Mouse (Mus musculus) retina, adult 2 months (tissue): ENCODE measurements around the gene A430005L14Rik.
"Not testable (repeated sequence)": the region's sequence is repeated elsewhere in the genome, so short reads cannot be mapped to it uniquely, and the experiment has no call there.

Experiments used
- DNase-seq: peaks from one replicate; pipeline ENCODE4 v3.0.0-alpha.2; 2012; ENCODE audit warnings: low read depth, low spot score

A430005L14Rik gene

GRCm38 (mm10) chr4:153956569-153957405 is at the start of gene A430005L14Rik:
Gene A430005L14Rik, plus strand, starts transcription at chr4:153957237.
- DNase-seq = peak; percentile 92

- no peak for DNase-seq
These were observed 49.5 kb upstream of the A430005L14Rik start for GRCm38 (mm10) chr4:153907573-153907972.

- no peak for DNase-seq
These were observed 43.4 kb upstream of the A430005L14Rik start for GRCm38 (mm10) chr4:153913635-153914034.

GRCm38 (mm10) chr4:153917773-153918500 is 39.1 kb upstream of the A430005L14Rik start:
- DNase-seq = no peak

GRCm38 (mm10) chr4:153920517-153921233 is 36.4 kb upstream of the A430005L14Rik start:
- no peak for DNase-seq

DNA sequence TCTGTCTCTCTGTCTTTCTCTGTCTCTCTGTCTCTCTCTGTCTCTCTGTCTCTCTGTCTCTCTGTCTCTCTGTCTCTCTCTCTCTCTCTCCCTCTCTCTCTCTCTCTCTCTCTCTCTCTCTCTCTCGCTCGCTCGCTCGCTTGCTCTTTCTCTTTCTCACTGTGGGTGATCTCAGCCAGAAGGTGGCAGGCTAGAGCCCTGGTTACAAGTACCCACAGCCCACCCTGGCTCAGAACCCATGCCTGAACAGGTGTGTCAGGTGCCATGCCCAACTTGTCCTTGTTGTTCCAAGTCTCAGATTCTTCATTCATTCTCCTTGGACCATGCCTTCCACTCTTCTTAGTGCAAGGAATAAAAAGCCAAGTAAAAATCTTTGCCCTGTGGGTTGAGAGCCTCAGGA is 34.9 kb upstream of the A430005L14Rik start:
- not testable (repeated sequence) for DNase-seq

- DNase-seq = no peak
These were observed 28.2 kb upstream of the A430005L14Rik start for GRCm38 (mm10) chr4:153928772-153929299.

GRCm38 (mm10) chr4:153929425-153929824 is 27.6 kb upstream of the A430005L14Rik start:
- DNase-seq = no peak

DNA sequence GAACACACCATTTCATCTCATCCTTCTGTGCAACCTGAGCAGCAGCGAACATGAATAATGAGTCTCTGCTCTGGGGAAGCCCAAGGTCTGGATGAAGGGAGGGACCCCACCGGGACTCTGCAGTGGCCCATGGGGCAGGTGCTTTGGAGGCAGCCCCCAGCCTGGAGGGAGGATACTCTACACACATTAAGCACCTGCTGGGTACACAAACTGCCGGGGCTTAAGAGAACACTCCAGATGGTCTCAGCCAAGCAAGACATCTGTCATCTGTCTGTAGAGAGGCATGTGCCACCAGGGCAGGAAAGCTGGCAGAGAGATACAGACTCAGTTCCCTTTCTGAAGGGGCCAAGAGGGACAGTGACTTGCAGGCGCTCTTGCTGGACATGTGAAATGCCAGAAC is 27.1 kb upstream of the A430005L14Rik start:
- no peak for DNase-seq

DNA sequence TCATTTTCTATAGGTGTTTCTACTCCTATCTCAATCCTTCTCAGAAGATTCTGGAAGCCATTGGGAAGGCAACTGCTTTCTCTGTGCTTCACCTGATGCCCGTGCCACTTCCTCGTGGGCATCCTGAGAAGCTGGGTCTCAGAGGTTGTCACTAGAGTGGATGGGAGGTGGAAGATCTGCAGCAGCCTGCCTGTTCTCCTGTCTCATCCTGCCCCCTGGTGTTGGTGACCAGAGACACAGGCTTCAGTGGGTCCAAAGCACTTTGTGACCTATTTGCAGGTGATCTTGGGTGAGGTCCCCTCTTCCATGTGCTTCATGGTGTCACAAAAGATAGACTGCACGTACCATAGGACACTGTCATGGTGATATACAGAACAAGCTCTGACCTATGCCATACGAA is 13.8 kb upstream of the A430005L14Rik start:
- DNase-seq = peak; percentile 46

- no peak for DNase-seq
These were observed 12.8 kb upstream of the A430005L14Rik start for GRCm38 (mm10) chr4:153944261-153944660.

GRCm38 (mm10) chr4:153945741-153946140 is 11.3 kb upstream of the A430005L14Rik start:
- no peak for DNase-seq

- DNase-seq = no peak
These were observed 6.7 kb upstream of the A430005L14Rik start for GRCm38 (mm10) chr4:153950372-153950771.

GRCm38 (mm10) chr4:153951150-153951549 is 5.9 kb upstream of the A430005L14Rik start:
- no peak for DNase-seq

GRCm38 (mm10) chr4:153951692-153952091 is 5.3 kb upstream of the A430005L14Rik start:
- DNase-seq = no peak

GRCm38 (mm10) chr4:153955651-153956050 is 1.4 kb upstream of the A430005L14Rik start:
- DNase-seq = peak; percentile 77

- no peak for DNase-seq
These were observed 610 bp downstream of the A430005L14Rik start for GRCm38 (mm10) chr4:153957444-153958250.

DNA sequence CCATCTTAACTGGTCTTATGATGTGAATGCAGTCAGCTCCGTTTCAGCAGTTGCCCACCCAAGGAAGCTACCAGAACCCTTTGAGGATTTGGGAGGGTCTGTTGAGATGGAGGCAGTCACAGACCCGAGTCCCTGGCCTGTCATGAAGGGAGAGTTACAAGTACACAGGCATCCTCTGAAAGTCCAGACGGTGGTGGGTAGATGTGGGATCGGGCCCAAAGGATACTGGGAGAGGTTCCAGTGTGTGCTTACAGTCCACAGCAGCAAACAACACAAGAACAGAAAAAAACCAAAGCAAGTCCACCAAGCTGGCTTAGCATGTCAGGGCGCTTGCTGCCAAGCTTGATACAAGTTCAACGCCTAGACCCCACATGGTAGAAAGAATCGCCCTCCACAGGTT is 5.6 kb downstream of the A430005L14Rik start:
- no peak for DNase-seq

GRCm38 (mm10) chr4:153966651-153967050 is 9.6 kb downstream of the A430005L14Rik start:
- DNase-seq = no peak

DNA sequence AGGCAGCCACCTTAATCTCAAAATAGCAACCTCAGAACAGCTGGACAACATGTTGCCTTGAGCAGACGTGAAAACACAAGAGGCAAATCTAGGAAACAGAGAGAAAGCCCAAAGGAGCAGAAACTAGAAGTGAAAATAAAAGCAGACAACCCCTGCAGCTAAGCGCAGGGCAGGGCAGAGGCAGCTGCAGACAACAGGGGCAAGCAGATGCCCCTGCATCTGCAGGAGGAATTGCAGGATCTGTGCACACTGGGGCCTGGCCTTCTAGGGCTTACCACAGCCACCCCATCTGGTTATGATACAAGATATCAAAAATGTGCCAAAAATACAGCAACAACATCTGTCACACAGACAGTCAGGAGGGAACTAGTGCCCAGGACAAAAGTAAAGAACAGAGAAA is 10.5 kb downstream of the A430005L14Rik start:
- DNase-seq = no peak

GRCm38 (mm10) chr4:153968063-153968462 is 11.0 kb downstream of the A430005L14Rik start:
- no peak for DNase-seq
